In genomic region chr2:127646875-127647274, GRCm38 (mm10) we compare ENCODE assay signal across 28 mouse cellular contexts. TPM values are rescaled to one million over a fixed set of nuclear protein-coding genes. Genes with fewer than 3 reads are reported as not detected.
DNase-seq lines count a peak whose midpoint lies in the region; ATAC-seq and TF ChIP-seq lines count a peak whose summit lies in the region.
"Had no signal": no experiment of that assay in that cellular context is flagged by ENCODE, and none has a peak within 500 bp of the region (broad histone marks: within the 10 kb centered on the region; RNA-seq: fewer than 3 reads in every experiment).

No protein-coding gene starts in this region.

- no peak overlapping the region for H3K9ac ChIP-seq in heart, postnatal 0 days (replicated peaks; ENCODE audit: low read depth, low read length)
- no peak overlapping the region for H3K9ac ChIP-seq in liver, adult 2 months (ENCODE audit: low read depth, low read length)
- no peak overlapping the region for H3K9ac ChIP-seq in lung, embryonic 16.5 days (ENCODE audit: low read length)
- H3K9ac ChIP-seq: forebrain, embryonic 13.5 days; hindbrain, embryonic 15.5 days; limb, embryonic 13.5 days; liver, embryonic 15.5 days had no signal

- H3K4me2 ChIP-seq in heart, postnatal 0 days (ENCODE audit: low read depth, low read length) = no peak overlapping the region
- H3K4me2 ChIP-seq in lung, embryonic 16.5 days (ENCODE audit: low read depth, low read length) = no peak overlapping the region
- H3K4me2 ChIP-seq: forebrain, embryonic 13.5 days; hindbrain, embryonic 15.5 days; limb, embryonic 13.5 days; liver, embryonic 15.5 days; midbrain, embryonic 11.5 days had no signal

- H3K4me1 ChIP-seq in heart, postnatal 0 days (ENCODE audit: control insufficient read depth, insufficient read depth) = peaks cover 8% of the 10 kb centered on the region
- H3K4me1 ChIP-seq in liver, adult 2 months (ENCODE audit: control insufficient read depth, insufficient read depth, low read length) = no peaks in the 10 kb centered on the region
- peaks cover 18% of the 10 kb centered on the region for H3K4me1 ChIP-seq in lung, embryonic 16.5 days (replicated peaks; ENCODE audit: control insufficient read depth, insufficient read depth, low read length)
- no peaks in the 10 kb centered on the region for H3K4me1 ChIP-seq in lung, adult 2 months (ENCODE audit: control insufficient read depth, insufficient read depth, low read length)
- H3K4me1 ChIP-seq: forebrain, embryonic 13.5 days; heart, embryonic 10.5 days; hindbrain, embryonic 15.5 days; liver, embryonic 15.5 days had no signal

- H3K4me3 ChIP-seq in heart, postnatal 0 days (ENCODE audit: low read depth, low read length) = no peak overlapping the region
- H3K4me3 ChIP-seq in liver, adult 2 months (ENCODE audit: insufficient read depth, low read depth, low read length) = no peak overlapping the region
- H3K4me3 ChIP-seq in lung, embryonic 16.5 days (ENCODE audit: low read length) = no peak overlapping the region
- H3K4me3 ChIP-seq in lung, adult 2 months (replicated peaks; ENCODE audit: extremely low read depth, low read depth, low read length) = no peak overlapping the region
- H3K4me3 ChIP-seq: forebrain, embryonic 13.5 days; heart, embryonic 10.5 days; hindbrain, embryonic 10.5 days; hindbrain, embryonic 15.5 days; limb, embryonic 13.5 days; liver, embryonic 15.5 days had no signal

- ATAC-seq in heart, postnatal 0 days (ENCODE audit: insufficient read depth, low read depth) = no peak
- 0 out of 2 replicates have a peak, but pooled peaks have one; percentile 24 for ATAC-seq in lung, embryonic 16.5 days (ENCODE audit: low read depth)
- ATAC-seq: forebrain, embryonic 13.5 days; inflammation-experienced regulatory T-cells, adult 6 months; midbrain, embryonic 16.5 days; Patski had no signal

- H3K79me2 ChIP-seq in liver, adult 2 months (ENCODE audit: control insufficient read depth, insufficient read depth, low read length) = no peaks in the 10 kb centered on the region

- TF ChIP-seq CTCF in heart, postnatal 0 days (IDR thresholded peaks at IDR 0.05; ENCODE audit: low read depth) = no peak
- TF ChIP-seq CTCF in liver, adult 2 months (IDR thresholded peaks at IDR 0.05; ENCODE audit: low read depth, low read length) = no peak
- TF ChIP-seq CTCF in lung, adult 2 months (IDR thresholded peaks at IDR 0.05; ENCODE audit: insufficient read depth, low read length) = no peak

- no peaks in the 10 kb centered on the region for H3K36me3 ChIP-seq in heart, postnatal 0 days (replicated peaks; ENCODE audit: control insufficient read depth, insufficient read depth, low read length)
- H3K36me3 ChIP-seq in liver, adult 2 months (ENCODE audit: control insufficient read depth, insufficient read depth, low read length) = no peaks in the 10 kb centered on the region
- H3K36me3 ChIP-seq in lung, embryonic 16.5 days (ENCODE audit: control insufficient read depth, insufficient read depth, low read length) = no peaks in the 10 kb centered on the region
- H3K36me3 ChIP-seq: heart, embryonic 10.5 days; hindbrain, embryonic 10.5 days; hindbrain, embryonic 15.5 days; limb, embryonic 13.5 days; liver, embryonic 15.5 days had no signal

- H3K9me3 ChIP-seq in heart, postnatal 0 days (replicated peaks; ENCODE audit: control insufficient read depth, low read length) = no peaks in the 10 kb centered on the region
- no peaks in the 10 kb centered on the region for H3K9me3 ChIP-seq in lung, embryonic 16.5 days (ENCODE audit: control insufficient read depth, low read length)
- H3K9me3 ChIP-seq: forebrain, embryonic 13.5 days; heart, embryonic 10.5 days; hindbrain, embryonic 10.5 days; hindbrain, embryonic 15.5 days; limb, embryonic 13.5 days; liver, embryonic 15.5 days had no signal

- TF ChIP-seq EP300 in heart, postnatal 0 days (IDR thresholded peaks at IDR 0.05; ENCODE audit: low read depth) = no peak

- peak; percentile 24 for DNase-seq in heart, postnatal 0 days (ENCODE audit: low spot score)
- no peak for DNase-seq in heart, adult 18-20 months
- DNase-seq in liver, adult 2 months (ENCODE audit: extremely low read depth, low read depth, low spot score) = peak; percentile 11
- DNase-seq in liver = no peak
- DNase-seq in lung, adult 2 months = no peak
- peak; percentile 37 to 57 for DNase-seq in lung, postnatal 4 days
- no peak for DNase-seq in right cerebral cortex, postnatal 4 days
- DNase-seq: adrenal gland, postnatal 14 days; cerebellum, adult 11 months; cerebellum, adult 9-10 months; cerebellum, postnatal 36 days; gastrocnemius, postnatal 10 days; kidney, adult 11 months; right cerebral cortex, adult 18-20 months; thymus, postnatal 14 days had no signal

- H3K27ac ChIP-seq in heart, postnatal 0 days (ENCODE audit: low read depth) = no peak overlapping the region
- no peak overlapping the region for H3K27ac ChIP-seq in liver, adult 2 months (replicated peaks; ENCODE audit: insufficient read depth, low read depth, low read length)
- H3K27ac ChIP-seq in lung, embryonic 16.5 days (ENCODE audit: low read length) = peak overlapping the region; percentile 16; the same call in 1 of the 2 replicates
- H3K27ac ChIP-seq: forebrain, embryonic 13.5 days; heart, embryonic 10.5 days; hindbrain, embryonic 10.5 days; hindbrain, embryonic 15.5 days; kidney, postnatal 0 days; limb, embryonic 13.5 days; liver, embryonic 15.5 days had no signal

- whole genome bisulfite sequencing in heart, postnatal 0 days = 23% methylated on average over 5 of the region's 5 CpGs
- WGBS in liver, adult 2 months = 24% methylated on average over 5 of the region's 5 CpGs
- 43% methylated on average over 5 of the region's 5 CpGs for WGBS in lung, embryonic 16.5 days
- 32% methylated on average over 5 of the region's 5 CpGs for WGBS in lung, adult 2 months

- peaks cover 7% of the 10 kb centered on the region; the same call in 1 of the 2 replicates for H3K27me3 ChIP-seq in heart, postnatal 0 days (ENCODE audit: control insufficient read depth, insufficient read depth, low read length)
- no peaks in the 10 kb centered on the region for H3K27me3 ChIP-seq in liver, adult 2 months (ENCODE audit: control insufficient read depth, insufficient read depth, low read length)
- no peaks in the 10 kb centered on the region for H3K27me3 ChIP-seq in lung, embryonic 16.5 days (ENCODE audit: control insufficient read depth, insufficient read depth, low read depth, low read length)
- H3K27me3 ChIP-seq: hindbrain, embryonic 15.5 days; Patski had no signal

- no peak for TF ChIP-seq POLR2A in liver, adult 2 months (IDR thresholded peaks at IDR 0.05; ENCODE audit: extremely low read depth, insufficient read depth, low read length)
- TF ChIP-seq POLR2A in lung, adult 2 months (IDR thresholded peaks at IDR 0.05; ENCODE audit: borderline replicate concordance, extremely low read depth, low read depth, low read length) = no peak

RNA-seq across cellular contexts. Expression of gene Mal, which starts 9.6 kb away (rescaled TPM):
- 8.2 and 11.3 TPM in 2 replicates for total RNA-seq in heart, postnatal 0 days (2014; rRNA removed; ENCODE audit: low replicate concordance)
- polyA plus RNA-seq in heart, postnatal 0 days (2015; fragmentation: Nextera tagmentation; extraction: Ambion mirVana) = 1.7 and 2.5 TPM in 2 replicates
- 10 to 100 TPM; 15.6 to 19.0 TPM for total RNA-seq in heart, adult 18-20 months (2021)
- total RNA-seq in liver, adult 2 months (2014; rRNA removed) = 0.34 and 0.65 TPM in 2 replicates
- polyA plus RNA-seq in liver, adult 2 months (2012; rRNA removed) = 0.05 and 0.15 TPM in 2 replicates
- polyA plus RNA-seq in lung, embryonic 16.5 days (2015; fragmentation: Nextera tagmentation; extraction: Ambion mirVana) = 21.4 and 30.2 TPM in 2 replicates
- 8.7 and 10.9 TPM in 2 replicates for polyA plus RNA-seq in lung, adult 2 months (2012; rRNA removed)
- total RNA-seq: MEL had no signal
- polyA plus RNA-seq: inflammation-experienced regulatory T-cells, adult 6 months had no signal

RNA-seq across cellular contexts. Expression of gene Mrps5, which starts 59.9 kb away (rescaled TPM):
- 48.8 and 109 TPM in 2 replicates for total RNA-seq in heart, postnatal 0 days (2014; rRNA removed; ENCODE audit: low replicate concordance)
- 150 and 156 TPM in 2 replicates for polyA plus RNA-seq in heart, postnatal 0 days (2015; fragmentation: Nextera tagmentation; extraction: Ambion mirVana)
- total RNA-seq in heart, adult 18-20 months (2021) = 10 to 100 TPM; 78.3 to 93.4 TPM
- 53.2 and 59.9 TPM in 2 replicates for total RNA-seq in liver, adult 2 months (2014; rRNA removed)
- 47.1 and 59.8 TPM in 2 replicates for polyA plus RNA-seq in liver, adult 2 months (2012; rRNA removed)
- 114 and 120 TPM in 2 replicates for polyA plus RNA-seq in lung, embryonic 16.5 days (2015; fragmentation: Nextera tagmentation; extraction: Ambion mirVana)
- 32.0 and 37.8 TPM in 2 replicates for polyA plus RNA-seq in lung, adult 2 months (2012; rRNA removed)

RNA-seq across cellular contexts. Expression of gene Zfp661, which starts 60.0 kb away (rescaled TPM):
- total RNA-seq in heart, postnatal 0 days (2014; rRNA removed; ENCODE audit: low replicate concordance) = 0.69 and 3.6 TPM in 2 replicates
- polyA plus RNA-seq in heart, postnatal 0 days (2015; fragmentation: Nextera tagmentation; extraction: Ambion mirVana) = 1.4 and 1.6 TPM in 2 replicates
- total RNA-seq in heart, adult 18-20 months (2021) = 1 to 10 TPM; 1.8 to 2.2 TPM
- 2.9 and 3.1 TPM in 2 replicates for total RNA-seq in liver, adult 2 months (2014; rRNA removed)
- polyA plus RNA-seq in liver, adult 2 months (2012; rRNA removed) = 2.3 TPM in 2 replicates
- polyA plus RNA-seq in lung, embryonic 16.5 days (2015; fragmentation: Nextera tagmentation; extraction: Ambion mirVana) = 4.2 and 4.3 TPM in 2 replicates
- 1.7 and 2.9 TPM in 2 replicates for polyA plus RNA-seq in lung, adult 2 months (2012; rRNA removed)

Comparison
In these comparisons a context has a peak if more than half of its experiments do, and no peak if none do; other contexts are left out.
1. DNase-seq: peak in heart, postnatal 0 days (single experiment), liver, adult 2 months (single experiment) and lung, postnatal 4 days (2 of 2); none in heart, adult 18-20 months (0 of 2), liver (single experiment), lung, adult 2 months (single experiment) and right cerebral cortex, postnatal 4 days (single experiment).